In the genomic region with DNA sequence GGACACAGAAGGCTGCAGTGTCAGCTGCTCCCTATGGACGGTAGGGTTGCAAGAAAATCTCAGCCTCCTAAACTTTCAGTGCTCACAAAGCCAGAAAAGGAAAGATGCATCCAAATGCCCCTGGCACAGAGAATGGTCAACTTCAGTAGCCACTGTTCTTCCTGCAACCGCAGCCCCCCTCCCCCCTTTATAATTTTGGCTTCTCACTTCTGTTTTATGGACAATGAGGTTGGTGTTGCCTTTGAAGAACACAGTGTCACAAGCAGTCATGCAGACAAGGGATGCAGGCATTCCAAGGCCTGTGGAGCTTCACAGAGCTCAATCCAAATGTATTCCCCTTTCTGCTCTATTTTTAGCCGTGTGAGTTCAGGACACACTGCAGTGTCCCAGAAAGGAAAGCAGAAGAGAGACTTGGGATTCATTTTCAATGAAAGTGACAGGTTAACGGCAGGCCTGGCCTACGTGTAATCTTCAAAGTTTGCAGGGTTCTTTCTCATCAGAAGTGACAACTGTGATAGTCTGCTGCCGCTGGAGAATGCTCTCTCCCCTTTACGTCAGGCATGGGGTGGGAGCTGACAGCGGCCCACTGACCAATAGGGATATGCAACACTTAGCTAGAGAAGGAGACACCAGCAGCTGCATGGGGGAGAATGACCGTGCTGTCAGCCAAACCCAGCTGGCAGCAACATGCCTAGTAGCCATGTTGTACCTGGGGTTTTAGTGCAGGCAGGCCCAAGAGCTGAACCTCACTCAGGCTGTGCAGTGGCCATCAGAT, we compare ENCODE assay signal across 14 mouse cellular contexts. TPM values are rescaled to one million over a fixed set of nuclear protein-coding genes. Genes with fewer than 3 reads are reported as not detected.
A peak's percentile ranks its signal among the peaks of the same experiment; 100 is the strongest.
DNase-seq lines count a peak whose midpoint lies in the region; ATAC-seq and TF ChIP-seq lines count a peak whose summit lies in the region.
"Had no signal": no experiment of that assay in that cellular context is flagged by ENCODE, and none has a peak within 500 bp of the region (broad histone marks: within the 10 kb centered on the region; RNA-seq: fewer than 3 reads in every experiment).

No protein-coding gene starts in this region.

- ATAC-seq in heart, postnatal 0 days (ENCODE audit: insufficient read depth, low read depth): peak; percentile 52
- ATAC-seq: CD4-positive, CD25-positive, alpha-beta regulatory T cell, adult 4 months; Patski had no signal

- DNase-seq in heart, adult 2 months: no peak
- DNase-seq in heart, postnatal 25 days (ENCODE audit: low spot score): no peak
- DNase-seq in testis, postnatal 10 days (ENCODE audit: low spot score): peak; percentile 39
- no peak for DNase-seq in testis, postnatal 14 days (ENCODE audit: low spot score)
- DNase-seq in heart, postnatal 0 days (ENCODE audit: low spot score): peak; percentile 51
- no peak for DNase-seq in spleen, adult 12 weeks (ENCODE audit: low spot score)
- no peak for DNase-seq in neural tube, embryonic 10.5 days (ENCODE audit: extremely low spot score, low spot score)
- DNase-seq: adrenal gland, postnatal 14 days; cerebellum, adult 11 months; kidney, adult 11 months had no signal

- peaks cover 24% of the 10 kb centered on the region for H3K4me1 ChIP-seq in heart, adult 2 months (ENCODE audit: control insufficient read depth, insufficient read depth, low read length)
- peaks cover 51% of the 10 kb centered on the region for H3K4me1 ChIP-seq in heart, postnatal 0 days (ENCODE audit: control insufficient read depth, insufficient read depth)

- peak overlapping the region; percentile 79 for H3K27ac ChIP-seq in heart, adult 2 months
- peak overlapping the region; percentile 86 for H3K27ac ChIP-seq in heart, postnatal 0 days (ENCODE audit: low read depth)
- H3K27ac ChIP-seq: forebrain, embryonic 10.5 days had no signal

- no peak overlapping the region for H3K9ac ChIP-seq in heart, adult 2 months (ENCODE audit: low read depth, low read length)
- peak overlapping the region; percentile 36; the same call in 1 of the 2 replicates for H3K9ac ChIP-seq in heart, postnatal 0 days (replicated peaks; ENCODE audit: low read depth, low read length)

- 41% methylated on average over 9 of the region's 9 CpGs for WGBS in heart, adult 2 months
- WGBS in heart, postnatal 0 days: 31% methylated on average over 9 of the region's 9 CpGs

- no peaks in the 10 kb centered on the region for H3K27me3 ChIP-seq in heart, adult 2 months (ENCODE audit: control insufficient read depth, insufficient read depth, low read length)
- no peaks in the 10 kb centered on the region for H3K27me3 ChIP-seq in heart, postnatal 0 days (ENCODE audit: control insufficient read depth, insufficient read depth, low read length)
- H3K27me3 ChIP-seq: Patski had no signal

- intact Hi-C loops in heart, adult 2 months (cut with DNase I): no loop called here
- intact Hi-C loops in heart, postnatal 25 days (cut with DNase I): loop anchor here (2.0 kb wide), 1 partner anchor 17 kb away; no protein-coding TSS in a partner anchor

- H3K9me3 ChIP-seq in heart, postnatal 0 days (replicated peaks; ENCODE audit: control insufficient read depth, low read length): no peaks in the 10 kb centered on the region
- H3K9me3 ChIP-seq: forebrain, embryonic 10.5 days had no signal

- peak overlapping the region; percentile 36; the same call in 1 of the 2 replicates for H3K4me2 ChIP-seq in heart, postnatal 0 days (ENCODE audit: low read depth, low read length)
- H3K4me2 ChIP-seq: midbrain, embryonic 11.5 days had no signal

- peaks cover 5% of the 10 kb centered on the region; the same call in 1 of the 2 replicates for H3K36me3 ChIP-seq in heart, adult 2 months (ENCODE audit: control insufficient read depth, insufficient read depth, low read length)
- peaks cover 21% of the 10 kb centered on the region for H3K36me3 ChIP-seq in heart, postnatal 0 days (replicated peaks; ENCODE audit: control insufficient read depth, insufficient read depth, low read length)

- TF ChIP-seq POLR2A in heart, adult 2 months (IDR thresholded peaks at IDR 0.05; ENCODE audit: insufficient read depth, low read depth, low read length): no peak

- 0 out of 2 replicates have a peak overlapping the region, but pooled peaks have one; percentile 7 for H3K4me3 ChIP-seq in heart, adult 2 months
- H3K4me3 ChIP-seq in heart, postnatal 0 days (ENCODE audit: low read depth, low read length): no peak overlapping the region
- H3K4me3 ChIP-seq: forebrain, embryonic 10.5 days had no signal

- no peaks in the 10 kb centered on the region; the same call in 1 of the 2 replicates for H3K79me2 ChIP-seq in heart, adult 2 months (replicated peaks; ENCODE audit: control insufficient read depth, insufficient read depth, low read length)

- no peak for TF ChIP-seq EP300 in heart, adult 2 months (IDR thresholded peaks at IDR 0.05; ENCODE audit: insufficient read depth, low read depth, low read length)
- TF ChIP-seq EP300 in heart, postnatal 0 days (IDR thresholded peaks at IDR 0.05; ENCODE audit: low read depth): no peak

- TF ChIP-seq CTCF in heart, adult 2 months (IDR thresholded peaks at IDR 0.05): no peak
- no peak for TF ChIP-seq CTCF in heart, postnatal 0 days (IDR thresholded peaks at IDR 0.05; ENCODE audit: low read depth)

RNA-seq across cellular contexts. Expression of gene H2afy, which starts 18.0 kb away (rescaled TPM):
- total RNA-seq in heart, adult 2 months (2021): 10 to 100 TPM; 43.3 to 49.6 TPM
- polyA plus RNA-seq in heart, adult 2 months (2012; rRNA removed): 34.9 and 39.4 TPM in 2 replicates
- total RNA-seq in heart, postnatal 25 days (2021): 10 to 100 TPM; 50.9 to 53.9 TPM
- total RNA-seq in heart, postnatal 0 days (2014; rRNA removed; ENCODE audit: low replicate concordance): 45.0 and 93.1 TPM in 2 replicates
- 61.7 and 62.0 TPM in 2 replicates for polyA plus RNA-seq in heart, postnatal 0 days (2015; fragmentation: Nextera tagmentation; extraction: Ambion mirVana)

Comparison
In these comparisons a context has a peak if more than half of its experiments do, and no peak if none do; other contexts are left out.
1. DNase-seq: peak in testis, postnatal 10 days (single experiment) and heart, postnatal 0 days (single experiment); none in heart, adult 2 months (0 of 2), heart, postnatal 25 days (single experiment), testis, postnatal 14 days (single experiment), spleen, adult 12 weeks (single experiment) and neural tube, embryonic 10.5 days (single experiment).